Mouse (Mus musculus) embryonic facial prominence, embryonic 14.5 days (tissue): ENCODE data around the gene Gins2. TPM values are rescaled to one million over a fixed set of nuclear protein-coding genes. Genes with fewer than 3 reads are reported as not detected.

ENCODE experiments used
- ATAC-seq: fragments of 200-750 bp; cut with Nextera tagmentation; 2 replicates; pipeline ENCODE4 v1.8.0; 2017; ENCODE audit warnings: low read depth, moderate number of reproducible peaks, moderate TSS enrichment
- DNase-seq: peaks from one replicate; pipeline ENCODE4 v3.0.0-alpha.2; 2015; ENCODE audit warnings: low spot score
- H3K27ac ChIP-seq: fragments of 300-500 bp; sonication (generic); replicated peaks from 2 replicates; pipeline ENCODE4 v1.5.1; 2014; ENCODE audit warnings: low read depth, mild to moderate bottlenecking, low read length, moderate library complexity
- H3K27me3 ChIP-seq: fragments of 300-500 bp; sonication (generic); replicated peaks from 2 replicates; pipeline ENCODE4 v1.6.1; 2014; ENCODE audit warnings: low read length; ENCODE audit not compliant: control insufficient read depth, insufficient read depth
- H3K36me3 ChIP-seq: fragments of 300-500 bp; sonication (generic); 2 replicates; pipeline ENCODE4 v1.6.1; 2014; ENCODE audit warnings: low read length, mixed read lengths; ENCODE audit not compliant: control insufficient read depth, insufficient read depth
- H3K4me1 ChIP-seq: fragments of 300-500 bp; sonication (generic); 2 replicates; pipeline ENCODE4 v1.6.1; 2014; ENCODE audit warnings: antibody characterized with exemption, low read length; ENCODE audit not compliant: control insufficient read depth, insufficient read depth
- H3K4me2 ChIP-seq: fragments of 300-500 bp; sonication (generic); 2 replicates; pipeline ENCODE4 v1.6.1; 2014; ENCODE audit warnings: low read depth, mild to moderate bottlenecking, low read length, moderate library complexity, mixed read lengths
- H3K4me3 ChIP-seq: fragments of 300-500 bp; sonication (generic); 2 replicates; pipeline ENCODE4 v1.5.1; 2014; ENCODE audit warnings: low read depth, mild to moderate bottlenecking, low read length
- H3K9ac ChIP-seq: fragments of 300-500 bp; sonication (generic); 2 replicates; pipeline ENCODE4 v1.6.1; 2014; ENCODE audit warnings: low read depth, mild to moderate bottlenecking, low read length, moderate library complexity, mixed read lengths
- H3K9me3 ChIP-seq: fragments of 300-500 bp; sonication (generic); 2 replicates; pipeline ENCODE4 v1.6.1; 2016; ENCODE audit warnings: low read length; ENCODE audit not compliant: control insufficient read depth
- WGBS: fragments of 180-500 bp; shearing (Covaris S2); extraction: QIAGEN DNeasy Blood & Tissue Kit; methylation state at CpG from one replicate; pipeline ENCODE4 v1.1.7; 2014; 5-methylcytosine and 5-hydroxymethylcytosine counted together
- polyA plus RNA-seq: library from polyadenylated mRNA; unstranded; fragments of >200 nt; fragmentation: Nextera tagmentation; extraction: Ambion mirVana; gene quantifications from 2 replicates; pipeline ENCODE4 v1.2.1, GENCODE M21; 2014

The Gins2 gene
- polyA plus RNA-seq, 1 experiment from 2014 or later, result 82.7 TPM

- Histone ChIP-seq H3K9me3 (no peaks in the 10 kb centered on the region), H3K9ac (no peak overlapping the region), H3K4me3 (no peak overlapping the region), H3K4me1 (peaks cover 40% of the 10 kb centered on the region), H3K27me3 (no peaks in the 10 kb centered on the region), H3K36me3 (peaks cover 37% of the 10 kb centered on the region), H3K4me2 (no peak overlapping the region), H3K27ac (peak overlapping the region; percentile 21; the same call in 1 of the 2 replicates)
- DNase-seq, result peak; percentile 71
- WGBS, result 28% methylated on average over 5 of the region's 7 CpGs
- 0 out of 2 replicates have a peak, but pooled peaks have one; percentile 20 for ATAC-seq
Measured at GRCm38 (mm10) chr8:120565151-120565711, 23.9 kb downstream of the Gins2 start.

- Histone ChIP-seq H3K4me3 (no peak overlapping the region), H3K36me3 (peaks cover 30% of the 10 kb centered on the region), H3K27me3 (no peaks in the 10 kb centered on the region), H3K27ac (peak overlapping the region; percentile 68), H3K4me2 (peak overlapping the region; percentile 36), H3K9ac (peak overlapping the region; percentile 40; the same call in 1 of the 2 replicates), H3K9me3 (no peaks in the 10 kb centered on the region), H3K4me1 (peaks cover 50% of the 10 kb centered on the region)
- peak; percentile 90 for DNase-seq
- 19% methylated on average over 19 of the region's 20 CpGs for WGBS
- peak; percentile 32 for ATAC-seq
Measured at GRCm38 (mm10) chr8:120563851-120564837, 25.0 kb downstream of the Gins2 start.

DNA sequence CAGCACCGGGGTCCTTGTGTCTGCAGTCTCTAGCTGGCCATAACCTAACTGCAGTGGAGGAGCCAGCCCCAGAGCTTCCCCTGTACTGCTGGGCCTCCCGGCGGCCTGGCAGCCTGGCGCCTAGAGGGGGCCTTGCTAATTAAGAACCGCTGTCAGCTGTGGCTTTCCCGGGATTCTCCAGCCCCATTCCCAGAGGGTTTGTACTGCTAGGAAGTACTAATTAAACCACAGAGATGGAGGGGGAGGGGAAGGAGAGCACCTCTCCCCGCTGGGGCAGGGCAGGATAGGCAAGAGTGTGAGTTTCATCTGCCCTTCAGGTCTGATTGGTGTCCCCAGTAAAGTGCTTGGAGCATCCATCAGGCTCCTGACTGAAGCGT is 25.8 kb downstream of the Gins2 start:
- Histone ChIP-seq H3K4me3 (no peak overlapping the region), H3K27me3 (no peaks in the 10 kb centered on the region), H3K4me1 (peaks cover 56% of the 10 kb centered on the region), H3K9me3 (no peaks in the 10 kb centered on the region), H3K9ac (0 out of 2 replicates have a peak overlapping the region, but pooled peaks have one; percentile 40), H3K4me2 (peak overlapping the region; percentile 36), H3K27ac (peak overlapping the region; percentile 68), H3K36me3 (peaks cover 26% of the 10 kb centered on the region)
- ATAC-seq (peak; percentile 30), DNase-seq (peak; percentile 91)
- 6% methylated on average over 8 of the region's 8 CpGs for whole genome bisulfite sequencing

- Histone ChIP-seq H3K27ac (peak overlapping the region; percentile 68), H3K9ac (peak overlapping the region; percentile 40; the same call in 1 of the 2 replicates), H3K27me3 (no peaks in the 10 kb centered on the region), H3K4me3 (no peak overlapping the region), H3K36me3 (peaks cover 20% of the 10 kb centered on the region), H3K4me2 (peak overlapping the region; percentile 36; the same call in 1 of the 2 replicates), H3K9me3 (no peaks in the 10 kb centered on the region), H3K4me1 (peaks cover 59% of the 10 kb centered on the region)
- no peak for ATAC-seq
- no peak for DNase-seq
- 70% methylated on average over 18 of the region's 18 CpGs for WGBS
Measured at GRCm38 (mm10) chr8:120562680-120563347, 26.3 kb downstream of the Gins2 start.

GRCm38 (mm10) chr8:120561539-120562435 is 27.3 kb downstream of the Gins2 start:
- no peak overlapping the region for H3K4me3 ChIP-seq
- H3K4me2 ChIP-seq, result no peak overlapping the region
- H3K27ac ChIP-seq, result 0 out of 2 replicates have a peak overlapping the region, but pooled peaks have one; percentile 68
- H3K9ac ChIP-seq, result no peak overlapping the region
- peaks cover 69% of the 10 kb centered on the region for H3K4me1 ChIP-seq
- 78% methylated on average over 21 of the region's 22 CpGs for WGBS
- no peak for ATAC-seq
- DNase-seq, result no peak
- H3K36me3 ChIP-seq, result peaks cover 10% of the 10 kb centered on the region; the same call in 1 of the 2 replicates
- no peaks in the 10 kb centered on the region for H3K9me3 ChIP-seq
- H3K27me3 ChIP-seq, result no peaks in the 10 kb centered on the region

DNA sequence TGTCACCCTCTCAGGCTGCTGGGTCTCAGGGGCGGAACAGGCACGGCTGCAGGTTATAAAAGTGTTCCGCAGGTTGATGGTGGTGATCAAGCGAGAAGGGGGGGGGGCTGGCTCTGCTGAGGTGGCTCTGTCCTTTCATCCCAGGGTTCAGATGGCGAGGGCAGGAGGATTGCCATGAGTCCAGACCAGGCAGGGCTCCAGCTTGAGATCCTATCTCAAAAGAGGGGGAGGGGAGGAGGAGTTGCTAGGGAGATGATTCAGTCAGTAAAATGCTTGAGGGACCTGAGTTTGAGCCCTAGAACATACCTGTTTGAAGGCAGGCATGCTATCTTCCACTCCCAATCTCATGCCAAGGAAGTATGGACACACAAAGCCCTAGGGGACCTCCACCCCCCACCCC is 28.6 kb downstream of the Gins2 start:
- H3K4me2 ChIP-seq, result no peak overlapping the region
- no peak overlapping the region for H3K27ac ChIP-seq
- DNase-seq (no peak), ATAC-seq (no peak)
- peaks cover 78% of the 10 kb centered on the region for H3K4me1 ChIP-seq
- H3K27me3 ChIP-seq, result no peaks in the 10 kb centered on the region
- no peak overlapping the region for H3K9ac ChIP-seq
- no peak overlapping the region for H3K4me3 ChIP-seq
- WGBS, result 80% methylated on average over 5 of the region's 5 CpGs
- 0 out of 2 replicates have a peak, but pooled peaks cover 4% of the 10 kb centered on the region for H3K36me3 ChIP-seq
- H3K9me3 ChIP-seq, result no peaks in the 10 kb centered on the region

GRCm38 (mm10) chr8:120559654-120560053 is 29.4 kb downstream of the Gins2 start:
- DNase-seq (peak; percentile 70), ATAC-seq (no peak; the same call in 1 of the 2 replicates)
- WGBS, result 28% methylated on average over 11 of the region's 11 CpGs
- Histone ChIP-seq H3K4me3 (no peak overlapping the region), H3K4me1 (peaks cover 72% of the 10 kb centered on the region), H3K9me3 (no peaks in the 10 kb centered on the region), H3K36me3 (0 out of 2 replicates have a peak, but pooled peaks cover 4% of the 10 kb centered on the region), H3K4me2 (no peak overlapping the region), H3K9ac (0 out of 2 replicates have a peak overlapping the region, but pooled peaks have one; percentile 25), H3K27ac (no peak overlapping the region), H3K27me3 (no peaks in the 10 kb centered on the region)
